Mouse (Mus musculus) testis, adult 2 months (tissue): ENCODE measurements around the gene Disp2.

Source experiments
- CTCF ChIP-seq: fragments of 200-500 bp; IDR thresholded peaks from 2 replicates; pipeline ENCODE4 v1.5.1; 2012; ENCODE audit warnings: low read depth, mild to moderate bottlenecking, inconsistent platforms, low read length, moderate library complexity; ENCODE audit not compliant: control insufficient read depth, insufficient read depth, insufficient replicate concordance
- POLR2A ChIP-seq: fragments of 200-500 bp; IDR thresholded peaks from 2 replicates; pipeline ENCODE4 v1.6.1; 2012; ENCODE audit warnings: low read depth, mild to moderate bottlenecking, inconsistent platforms, low read length, moderate library complexity; ENCODE audit not compliant: control insufficient read depth

DNA sequence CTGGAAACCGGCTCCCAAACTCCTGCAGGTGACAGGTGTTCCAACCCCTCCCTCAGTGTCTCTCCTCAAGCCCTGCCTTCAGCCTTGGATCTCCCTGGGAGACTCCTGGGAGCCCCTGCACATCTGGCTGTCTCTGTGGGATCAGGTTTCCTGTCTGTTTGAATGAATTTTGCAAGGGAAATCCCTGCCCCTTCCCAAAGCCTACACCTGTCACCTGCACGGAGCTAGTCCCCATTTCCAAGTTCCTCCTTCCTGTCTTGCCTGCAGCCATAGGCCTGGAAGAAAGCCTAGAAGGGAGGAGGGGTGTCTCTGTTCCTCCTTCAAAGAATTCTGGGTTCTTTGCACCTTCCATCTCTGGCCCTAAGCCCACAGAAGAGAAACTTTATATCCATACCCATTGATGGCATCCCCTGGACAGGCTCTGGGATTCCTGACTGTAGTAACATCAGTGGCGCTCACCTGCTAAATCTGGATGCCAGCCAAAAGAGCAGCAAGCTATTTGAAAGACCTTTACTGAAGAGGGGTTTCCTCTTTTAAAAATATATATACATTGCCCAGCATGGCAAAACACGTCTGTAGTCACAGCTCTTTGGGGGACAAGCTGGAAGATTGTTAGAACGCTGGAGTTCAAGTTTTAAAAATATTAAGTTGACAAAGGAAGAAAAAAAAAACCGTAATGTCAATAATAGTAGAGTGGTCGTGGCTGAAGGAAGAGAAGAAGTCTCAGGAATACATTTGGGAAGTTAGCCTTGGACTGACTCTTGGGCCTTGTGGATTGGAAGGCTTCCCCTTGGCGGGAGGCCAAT lies 49.5 kb upstream of the Disp2 start:
- TF ChIP-seq CTCF (no peak), POLR2A (no peak)
